Mouse (Mus musculus) ES-E14 (cell line): ENCODE results near the gene Ift140. TPM values are rescaled to one million over a fixed set of nuclear protein-coding genes. Genes with fewer than 3 reads are reported as not detected.
A peak's percentile ranks its signal among the peaks of the same experiment; 100 is the strongest.

Experiments
- DNase-seq: peaks from one replicate; pipeline ENCODE4 v3.0.0-alpha.2; 2013; ENCODE audit warnings: low read depth, low spot score
- H3K27ac ChIP-seq: 2 replicates; pipeline ENCODE4 v1.5.1; 2012; ENCODE audit warnings: low read depth, mild to moderate bottlenecking, low read length, moderate library complexity, mixed read lengths; ENCODE audit not compliant: poor library complexity, insufficient read depth, severe bottlenecking
- H3K36me3 ChIP-seq: 2 replicates; pipeline ENCODE4 v1.6.1; 2012; ENCODE audit warnings: mild to moderate bottlenecking, low read length, moderate library complexity, mixed read lengths; ENCODE audit not compliant: control insufficient read depth, poor library complexity, insufficient read depth, severe bottlenecking
- H3K4me1 ChIP-seq, 2 experiments: fragments of 150-350 bp in 1 of 2; sonication (generic) in 1 of 2; 2 replicates each; pipeline ENCODE4 v1.6.1; 2012; ENCODE audit warnings: low read length in 2 of 2, mild to moderate bottlenecking in 1 of 2, mixed read lengths in 1 of 2; ENCODE audit not compliant: control insufficient read depth in 2 of 2, insufficient read depth in 2 of 2, poor library complexity in 1 of 2
- H3K4me3 ChIP-seq, 2 experiments: fragments of 150-350 bp in 1 of 2; sonication (generic) in 1 of 2; 2 replicates each; pipeline ENCODE4 v1.5.1; 2012; ENCODE audit warnings: low read length in 2 of 2, low read depth in 1 of 2, mild to moderate bottlenecking in 1 of 2, mixed read lengths in 1 of 2; ENCODE audit not compliant: insufficient read depth in 1 of 2, poor library complexity in 1 of 2, severe bottlenecking in 1 of 2
- H3K9ac ChIP-seq: 2 replicates; pipeline ENCODE4 v1.6.1; 2012; ENCODE audit warnings: low read depth, mild to moderate bottlenecking, low read length, mixed read lengths; ENCODE audit not compliant: poor library complexity, insufficient read depth, severe bottlenecking
- H3K9me3 ChIP-seq: fragments of 150-350 bp; sonication (generic); 2 replicates; pipeline ENCODE4 v1.6.1; 2012; ENCODE audit warnings: low read depth, mild to moderate bottlenecking, low read length; ENCODE audit not compliant: control insufficient read depth, insufficient read depth
- CHD2 ChIP-seq: IDR thresholded peaks from 2 replicates; pipeline ENCODE4 v1.6.1; 2014; ENCODE audit warnings: mild to moderate bottlenecking, low read depth, low read length, inconsistent platforms
- HCFC1 ChIP-seq: IDR thresholded peaks from 2 replicates; pipeline ENCODE4 v1.6.1; 2012; ENCODE audit warnings: low read length, inconsistent platforms, borderline replicate concordance; ENCODE audit not compliant: insufficient read depth
- MAFK ChIP-seq: IDR thresholded peaks from 2 replicates; pipeline ENCODE4 v1.6.1; 2014; ENCODE audit warnings: mild to moderate bottlenecking, low read depth, low read length, inconsistent platforms; ENCODE audit not compliant: insufficient read depth
- ZC3H11A ChIP-seq: IDR thresholded peaks from 2 replicates; pipeline ENCODE4 v1.6.1; 2012; ENCODE audit warnings: low read depth, mild to moderate bottlenecking, inconsistent platforms, low read length, borderline replicate concordance
- ZNF384 ChIP-seq: IDR thresholded peaks from 2 replicates; pipeline ENCODE4 v1.6.1; 2012; ENCODE audit warnings: low read depth, low read length, inconsistent platforms
- in situ Hi-C, 2 experiments: fragments of 600-800 bp; cut with MboI; formaldehyde crosslinking; loops; one replicate each; pipeline ENCODE4 v1.15.1; 2025; ENCODE audit warnings: low sequenced_read_pairs in 2 of 2, inconsistent platforms in 1 of 2; ENCODE audit not compliant: unreplicated experiment in 2 of 2
- total RNA-seq: library from RNA; depleted of rRNA; stranded (reverse); fragments of 300-350 nt; gene quantifications from 2 replicates; pipeline ENCODE4 v1.2.3, GENCODE M21; 2012; rRNA removed

The Ift140 gene
- 8.1 and 12.1 TPM in 2 replicates for total RNA-seq

DNA sequence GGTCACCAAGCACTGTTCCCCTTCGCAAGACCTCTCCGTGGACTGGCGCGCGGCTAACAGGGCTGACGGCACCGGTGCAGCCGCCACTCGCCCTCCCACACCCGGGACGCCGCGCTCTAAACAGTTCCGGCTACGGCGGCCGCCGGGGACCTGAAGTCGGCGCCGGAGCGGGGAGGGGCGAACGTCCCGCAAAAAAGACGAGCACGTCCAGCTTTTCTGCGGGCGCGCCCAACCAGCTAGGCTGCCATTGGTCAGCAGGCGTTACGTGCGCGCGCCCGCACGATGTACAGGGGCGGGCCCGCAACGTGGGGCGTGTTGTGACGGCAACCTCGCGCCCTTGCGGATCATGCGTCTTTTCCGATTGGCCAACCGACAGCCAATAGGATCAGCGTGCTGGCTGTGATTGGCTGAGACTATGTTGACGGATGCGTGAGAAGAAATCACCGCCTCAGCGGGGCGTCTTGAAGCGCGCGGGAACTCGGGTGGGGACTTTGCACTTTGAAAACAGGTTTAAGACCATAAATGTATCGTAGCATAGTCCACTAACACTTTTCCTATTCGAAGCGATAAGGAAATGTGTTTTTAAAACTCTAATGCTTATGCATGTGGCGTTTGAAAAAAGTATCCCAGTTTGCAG lies at the start of gene Ift140, which contains the start of gene Cramp1l:
Gene Ift140 (plus strand): TSS at position 431 of the 637 bp plus-strand sequence.
Gene Cramp1l (minus strand): TSS at position 134 of the 637 bp plus-strand sequence.
- peaks cover 1 to 2% of the 10 kb centered on the region in 2 experiments; a peak in 3 of 4 replicates for H3K4me1 ChIP-seq
- in situ Hi-C loops = no loop called here
- DNase-seq = peak; percentile 97
- peak; percentile 76 for TF ChIP-seq CHD2
- no peak for TF ChIP-seq HCFC1
- H3K27ac ChIP-seq = no peak within 1 kb of the TSS
- no peaks in the 10 kb centered on the region for H3K9me3 ChIP-seq
- peak within 1 kb of the TSS; percentile 79 to 89 for H3K4me3 ChIP-seq
- H3K9ac ChIP-seq = peak within 1 kb of the TSS; percentile 81
- H3K36me3 ChIP-seq = peaks cover 9% of the 10 kb centered on the region; the same call in 1 of the 2 replicates

DNA sequence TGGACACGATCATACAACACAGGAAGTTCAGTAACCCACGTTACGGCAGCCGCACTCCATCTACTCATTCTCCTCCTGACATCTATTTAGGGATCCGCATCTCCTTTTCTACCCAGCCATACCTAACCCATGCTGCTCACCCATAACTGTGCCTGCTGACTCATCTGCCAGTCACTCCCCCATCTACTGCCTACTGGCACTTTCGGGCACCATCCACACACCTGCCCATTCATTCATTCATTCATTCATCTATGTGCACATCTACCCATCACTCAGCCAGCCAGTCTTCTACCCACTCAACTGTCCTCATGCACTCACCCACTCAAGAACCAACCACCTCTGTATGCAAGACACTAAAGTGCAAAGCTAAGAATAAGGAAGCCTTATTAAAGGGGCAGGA lies 28.7 kb upstream of the Ift140 start:
- H3K4me3 ChIP-seq = no peak overlapping the region
- H3K4me1 ChIP-seq = no peaks in the 10 kb centered on the region
- TF ChIP-seq MAFK (no peak), ZNF384 (no peak), ZC3H11A (no peak), HCFC1 (no peak), CHD2 (no peak)
- H3K27ac ChIP-seq = no peak overlapping the region
- DNase-seq = no peak
- in situ Hi-C loops = no loop called here
- H3K9ac ChIP-seq = no peak overlapping the region
- no peaks in the 10 kb centered on the region for H3K9me3 ChIP-seq
- peaks cover 40% of the 10 kb centered on the region for H3K36me3 ChIP-seq

DNA sequence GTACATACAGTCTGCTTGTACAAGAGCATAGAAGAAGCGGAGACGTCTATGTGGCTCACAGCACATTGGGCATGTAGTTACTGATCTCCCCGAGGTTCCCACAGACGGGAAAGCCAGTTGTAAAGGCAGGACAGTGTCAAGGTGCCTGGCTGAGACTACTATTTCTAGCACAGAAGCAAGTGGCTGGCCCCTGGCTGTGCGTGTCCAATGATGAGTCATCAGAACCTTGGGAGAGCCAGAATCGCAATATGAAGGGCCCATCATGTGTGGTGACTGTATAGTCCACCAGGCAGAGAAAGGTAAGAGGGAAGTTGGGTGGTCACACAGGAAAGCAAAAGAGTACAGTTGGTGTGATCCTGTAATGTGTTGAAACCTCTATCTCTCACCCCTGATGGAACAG lies 21.2 kb upstream of the Ift140 start:
- H3K9ac ChIP-seq = no peak overlapping the region
- TF ChIP-seq MAFK = no peak
- no peak for TF ChIP-seq ZC3H11A
- no peak for TF ChIP-seq ZNF384
- no peak for TF ChIP-seq CHD2
- no peak for TF ChIP-seq HCFC1
- H3K4me3 ChIP-seq = no peak overlapping the region
- H3K27ac ChIP-seq = no peak overlapping the region
- no peaks in the 10 kb centered on the region for H3K9me3 ChIP-seq
- no peaks in the 10 kb centered on the region for H3K4me1 ChIP-seq
- no peak for DNase-seq
- peaks cover 26% of the 10 kb centered on the region for H3K36me3 ChIP-seq
- in situ Hi-C loops = no loop called here

DNA sequence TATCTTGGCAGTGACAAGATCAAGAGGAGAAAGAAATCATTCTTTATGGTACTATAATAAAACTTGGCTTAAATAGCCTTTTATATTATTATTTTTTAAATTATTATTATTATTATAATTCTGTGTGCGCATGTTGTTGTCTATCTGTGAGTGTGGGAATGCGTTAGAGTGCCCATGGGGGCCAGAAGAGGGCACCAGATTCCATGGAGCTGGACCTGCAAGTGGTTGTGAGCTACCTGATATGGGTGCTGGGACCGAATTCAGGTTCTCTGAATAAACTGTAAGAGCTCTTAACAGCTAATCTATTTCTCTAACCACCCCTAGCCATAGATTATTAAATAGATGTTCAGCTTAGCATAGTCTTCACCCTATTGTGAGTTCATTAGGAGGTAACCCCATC lies 10.8 kb upstream of the Ift140 start:
- in situ Hi-C loops = no loop called here
- Histone ChIP-seq H3K4me1 (no peaks in the 10 kb centered on the region), H3K4me3 (no peak overlapping the region), H3K9ac (no peak overlapping the region), H3K27ac (no peak overlapping the region), H3K9me3 (no peaks in the 10 kb centered on the region), H3K36me3 (peaks cover 5% of the 10 kb centered on the region)
- TF ChIP-seq ZC3H11A = no peak
- no peak for TF ChIP-seq CHD2
- no peak for TF ChIP-seq ZNF384
- no peak for TF ChIP-seq MAFK
- TF ChIP-seq HCFC1 = no peak
- DNase-seq = no peak

DNA sequence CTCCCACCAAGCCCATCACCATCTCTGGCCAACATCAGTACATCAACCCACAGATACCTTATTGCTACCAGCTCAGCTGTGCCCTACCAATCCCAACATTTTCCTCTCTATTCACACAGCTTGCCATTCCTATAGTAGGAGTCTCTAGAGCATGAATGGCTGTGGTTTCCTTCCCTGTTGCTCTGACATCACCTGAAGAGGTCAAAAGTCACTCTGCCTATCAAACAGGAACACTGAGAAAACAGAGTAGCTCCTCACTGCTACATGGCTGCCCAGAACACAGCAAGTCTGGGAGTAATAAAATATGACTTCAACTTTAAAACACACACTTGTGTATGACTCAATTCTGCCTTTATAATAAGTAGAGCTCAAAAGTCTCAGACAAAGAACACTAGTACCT lies 8.4 kb upstream of the Ift140 start:
- in situ Hi-C loops = no loop called here
- Histone ChIP-seq H3K4me3 (no peak overlapping the region), H3K9ac (no peak overlapping the region), H3K4me1 (peaks cover 1 to 2% of the 10 kb centered on the region in 2 experiments; a peak in 2 of 4 replicates), H3K9me3 (no peaks in the 10 kb centered on the region), H3K27ac (no peak overlapping the region), H3K36me3 (peaks cover 12% of the 10 kb centered on the region)
- no peak for DNase-seq
- TF ChIP-seq MAFK (no peak), ZNF384 (no peak), CHD2 (no peak), ZC3H11A (no peak), HCFC1 (no peak)
